Mouse (Mus musculus): Measurements from ENCODE around the gene Tpra1. TPM values are rescaled to one million over a fixed set of nuclear protein-coding genes. Genes with fewer than 3 reads are reported as not detected.

Gene Tpra1
- total RNA-seq (2014; rRNA removed) (55.2 and 88.4 TPM in 2 replicates), polyA plus RNA-seq (2015; fragmentation: Nextera tagmentation; extraction: Ambion mirVana) (49.4 and 56.0 TPM in 2 replicates)

- H3K36me3 ChIP-seq (ENCODE audit: insufficient read depth, low read length), result no peaks in the 10 kb centered on the region
- TF ChIP-seq CTCF (IDR thresholded peaks at IDR 0.05; ENCODE audit: low read depth), result peak; percentile 53
- ATAC-seq (peak; percentile 89), DNase-seq (ENCODE audit: low spot score) (peak; percentile 97)
- peak within 1 kb of the TSS; percentile 99 for H3K4me2 ChIP-seq (ENCODE audit: low read depth, low read length)
- H3K27me3 ChIP-seq (ENCODE audit: insufficient read depth, low read length), result no peaks in the 10 kb centered on the region
- under 1% methylated on average over 61 of the region's 66 CpGs for WGBS
- H3K27ac ChIP-seq, result peak within 1 kb of the TSS; percentile 88
- H3K4me1 ChIP-seq (ENCODE audit: insufficient read depth, low read length), result peaks cover 26% of the 10 kb centered on the region
- no peaks in the 10 kb centered on the region for H3K9me3 ChIP-seq (ENCODE audit: low read length)
- peak within 1 kb of the TSS; percentile 79 for H3K9ac ChIP-seq (replicated peaks; ENCODE audit: low read length)
- H3K4me3 ChIP-seq (ENCODE audit: low read length), result peak within 1 kb of the TSS; percentile 80
Measured at GRCm38 (mm10) chr6:88901947-88902820, at the start of gene Tpra1. TSS of gene Tpra1 (plus strand) at chr6:88902251.

DNA sequence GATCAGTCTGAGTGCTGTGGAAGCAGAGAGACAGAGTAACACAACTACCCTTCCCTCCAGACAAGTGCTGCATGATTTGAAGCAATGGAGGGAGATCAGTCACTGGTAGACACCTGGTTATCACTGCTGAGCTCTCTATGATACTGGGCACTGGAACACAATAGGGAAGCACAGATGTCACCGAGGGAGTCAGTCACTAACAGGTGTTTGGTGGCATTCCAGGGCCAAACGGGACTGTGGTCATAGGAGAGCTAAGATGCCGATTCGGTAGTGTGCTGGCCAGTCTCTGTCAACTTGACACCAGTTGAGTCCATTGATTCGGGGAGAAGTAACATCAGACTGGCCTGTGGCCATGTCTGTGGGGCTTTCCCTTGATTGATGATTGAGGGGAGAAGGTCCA is 47.5 kb upstream of the Tpra1 start:
- no peak overlapping the region for H3K4me3 ChIP-seq (ENCODE audit: low read length)
- H3K4me1 ChIP-seq (ENCODE audit: insufficient read depth, low read length), result no peaks in the 10 kb centered on the region
- ATAC-seq (no peak), DNase-seq (ENCODE audit: low spot score) (no peak)
- H3K9me3 ChIP-seq (ENCODE audit: low read length), result no peaks in the 10 kb centered on the region
- H3K27me3 ChIP-seq (ENCODE audit: insufficient read depth, low read length), result no peaks in the 10 kb centered on the region
- WGBS, result 66% methylated on average over 5 of the region's 5 CpGs
- H3K4me2 ChIP-seq (ENCODE audit: low read depth, low read length), result no peak overlapping the region
- no peak overlapping the region for H3K9ac ChIP-seq (replicated peaks; ENCODE audit: low read length)
- no peak for TF ChIP-seq CTCF (IDR thresholded peaks at IDR 0.05; ENCODE audit: low read depth)
- peaks cover 20% of the 10 kb centered on the region; the same call in 1 of the 2 replicates for H3K36me3 ChIP-seq (ENCODE audit: insufficient read depth, low read length)
- no peak overlapping the region for H3K27ac ChIP-seq

DNA sequence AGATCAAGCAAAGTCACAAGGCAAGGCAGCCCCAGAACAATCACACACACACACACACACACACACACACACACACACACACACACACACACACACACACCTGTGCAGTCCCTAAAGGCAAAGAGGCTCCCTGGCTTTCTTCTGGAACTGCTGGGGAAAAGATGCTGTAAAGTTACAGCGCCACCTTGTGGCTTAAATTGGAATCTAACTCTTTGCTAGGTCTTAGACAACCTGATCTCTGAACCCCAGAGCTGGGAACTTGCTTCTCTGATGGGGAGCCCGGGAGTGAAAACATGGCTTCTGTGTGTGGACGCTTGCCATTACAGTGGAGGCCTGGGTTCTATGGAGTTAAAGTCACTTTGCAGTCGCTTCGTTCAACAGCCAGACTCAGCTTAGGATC is 46.4 kb upstream of the Tpra1 start:
- Histone ChIP-seq H3K27ac (no peak overlapping the region), H3K4me1 (ENCODE audit: insufficient read depth, low read length) (no peaks in the 10 kb centered on the region), H3K27me3 (ENCODE audit: insufficient read depth, low read length) (no peaks in the 10 kb centered on the region), H3K36me3 (ENCODE audit: insufficient read depth, low read length) (peaks cover 20% of the 10 kb centered on the region; the same call in 1 of the 2 replicates), H3K4me3 (ENCODE audit: low read length) (no peak overlapping the region), H3K4me2 (ENCODE audit: low read depth, low read length) (no peak overlapping the region), H3K9me3 (ENCODE audit: low read length) (no peaks in the 10 kb centered on the region), H3K9ac (replicated peaks; ENCODE audit: low read length) (no peak overlapping the region)
- peak; percentile 90 for DNase-seq (ENCODE audit: low spot score)
- ATAC-seq, result peak; percentile 61
- peak; percentile 87 for TF ChIP-seq CTCF (IDR thresholded peaks at IDR 0.05; ENCODE audit: low read depth)
- 15% methylated on average over 5 of the region's 5 CpGs for WGBS

- Histone ChIP-seq H3K4me3 (ENCODE audit: low read length) (no peak overlapping the region), H3K36me3 (ENCODE audit: insufficient read depth, low read length) (peaks cover 22% of the 10 kb centered on the region; the same call in 1 of the 2 replicates), H3K4me2 (ENCODE audit: low read depth, low read length) (no peak overlapping the region), H3K4me1 (ENCODE audit: insufficient read depth, low read length) (no peaks in the 10 kb centered on the region), H3K27ac (no peak overlapping the region), H3K9me3 (ENCODE audit: low read length) (no peaks in the 10 kb centered on the region), H3K9ac (replicated peaks; ENCODE audit: low read length) (no peak overlapping the region), H3K27me3 (ENCODE audit: insufficient read depth, low read length) (no peaks in the 10 kb centered on the region)
- no peak for DNase-seq (ENCODE audit: low spot score)
- peak; percentile 18; the same call in 1 of the 2 replicates for TF ChIP-seq CTCF (IDR thresholded peaks at IDR 0.05; ENCODE audit: low read depth)
- ATAC-seq, result no peak
- WGBS, result 36% methylated on average over 9 of the region's 9 CpGs
Measured at GRCm38 (mm10) chr6:88857249-88857648, 44.8 kb upstream of the Tpra1 start.

DNA sequence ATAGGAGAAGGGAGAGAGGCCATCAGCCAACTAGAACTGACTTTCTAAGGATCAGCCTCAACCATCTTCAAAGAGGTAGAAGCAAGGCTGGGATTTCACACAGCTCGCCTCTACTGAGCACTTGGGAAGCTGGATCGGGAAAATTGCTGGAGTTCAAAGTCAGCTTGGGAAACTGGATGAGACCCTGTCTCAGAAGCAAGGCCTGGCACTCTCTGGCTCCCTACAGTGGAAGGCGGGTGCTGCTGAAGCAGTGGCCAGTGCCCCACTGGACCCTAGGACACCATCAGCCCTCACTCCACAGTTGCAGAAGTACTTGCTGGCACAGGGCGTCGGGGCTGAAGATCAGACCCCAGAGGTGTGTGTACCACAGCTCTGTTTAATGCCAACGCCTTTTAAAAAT is 44.2 kb upstream of the Tpra1 start:
- H3K9me3 ChIP-seq (ENCODE audit: low read length), result no peaks in the 10 kb centered on the region
- no peak overlapping the region for H3K9ac ChIP-seq (replicated peaks; ENCODE audit: low read length)
- H3K4me2 ChIP-seq (ENCODE audit: low read depth, low read length), result no peak overlapping the region
- H3K27ac ChIP-seq, result no peak overlapping the region
- H3K36me3 ChIP-seq (ENCODE audit: insufficient read depth, low read length), result peaks cover 20% of the 10 kb centered on the region
- no peak overlapping the region for H3K4me3 ChIP-seq (ENCODE audit: low read length)
- ATAC-seq (no peak), DNase-seq (ENCODE audit: low spot score) (no peak)
- no peaks in the 10 kb centered on the region for H3K27me3 ChIP-seq (ENCODE audit: insufficient read depth, low read length)
- TF ChIP-seq CTCF (IDR thresholded peaks at IDR 0.05; ENCODE audit: low read depth), result no peak
- WGBS, result 79% methylated on average over 6 of the region's 6 CpGs
- H3K4me1 ChIP-seq (ENCODE audit: insufficient read depth, low read length), result no peaks in the 10 kb centered on the region

GRCm38 (mm10) chr6:88858341-88858740 is 43.7 kb upstream of the Tpra1 start:
- peak overlapping the region; percentile 16; the same call in 1 of the 2 replicates for H3K27ac ChIP-seq
- no peak for TF ChIP-seq CTCF (IDR thresholded peaks at IDR 0.05; ENCODE audit: low read depth)

GRCm38 (mm10) chr6:88860914-88861313 is 41.1 kb upstream of the Tpra1 start:
- Histone ChIP-seq H3K27me3 (ENCODE audit: insufficient read depth, low read length) (no peaks in the 10 kb centered on the region), H3K9ac (replicated peaks; ENCODE audit: low read length) (no peak overlapping the region), H3K4me3 (ENCODE audit: low read length) (no peak overlapping the region), H3K9me3 (ENCODE audit: low read length) (no peaks in the 10 kb centered on the region), H3K36me3 (ENCODE audit: insufficient read depth, low read length) (peaks cover 33% of the 10 kb centered on the region), H3K4me2 (ENCODE audit: low read depth, low read length) (no peak overlapping the region), H3K27ac (no peak overlapping the region), H3K4me1 (ENCODE audit: insufficient read depth, low read length) (no peaks in the 10 kb centered on the region)
- 6% methylated on average over 2 of the region's 2 CpGs for WGBS
- TF ChIP-seq CTCF (IDR thresholded peaks at IDR 0.05; ENCODE audit: low read depth), result peak; percentile 82
- ATAC-seq, result peak; percentile 55
- DNase-seq (ENCODE audit: low spot score), result peak; percentile 81

More at GRCm38 (mm10) chr6:88858341-88858740, 43.7 kb upstream of the Tpra1 start:
- DNase-seq (ENCODE audit: low spot score) (no peak), ATAC-seq (no peak)
- 63% methylated on average over 7 of the region's 7 CpGs for WGBS
- H3K4me1 ChIP-seq (ENCODE audit: insufficient read depth, low read length), result no peaks in the 10 kb centered on the region
- H3K36me3 ChIP-seq (ENCODE audit: insufficient read depth, low read length), result peaks cover 25% of the 10 kb centered on the region
- H3K4me2 ChIP-seq (ENCODE audit: low read depth, low read length), result no peak overlapping the region
- H3K4me3 ChIP-seq (ENCODE audit: low read length), result no peak overlapping the region
- no peaks in the 10 kb centered on the region for H3K9me3 ChIP-seq (ENCODE audit: low read length)
- H3K9ac ChIP-seq (replicated peaks; ENCODE audit: low read length), result no peak overlapping the region
- H3K27me3 ChIP-seq (ENCODE audit: insufficient read depth, low read length), result no peaks in the 10 kb centered on the region
